Mouse (Mus musculus) midbrain, embryonic 11.5 days (tissue): ENCODE data around the gene Synpo2l. TPM values are rescaled to one million over a fixed set of nuclear protein-coding genes. Genes with fewer than 3 reads are reported as not detected.

Experiments
- ATAC-seq: fragments of 200-750 bp; cut with Nextera tagmentation; 2 replicates; pipeline ENCODE4 v1.8.0; 2017; ENCODE audit warnings: moderate TSS enrichment, moderate library complexity; ENCODE audit not compliant: low FRiP score
- DNase-seq: peaks from one replicate; pipeline ENCODE4 v3.0.0; 2015; ENCODE audit warnings: low spot score; ENCODE audit errors: missing footprints
- H3K27ac ChIP-seq: fragments of 300-500 bp; sonication (generic); 2 replicates; pipeline ENCODE4 v1.5.1; 2014; ENCODE audit warnings: low read depth, low read length
- H3K27me3 ChIP-seq: fragments of 300-500 bp; sonication (generic); 2 replicates; pipeline ENCODE4 v1.6.1; 2014; ENCODE audit warnings: mild to moderate bottlenecking, low read length, moderate library complexity, mixed read lengths; ENCODE audit not compliant: control insufficient read depth, insufficient read depth
- H3K36me3 ChIP-seq: fragments of 300-500 bp; sonication (generic); 2 replicates; pipeline ENCODE4 v1.6.1; 2014; ENCODE audit warnings: mild to moderate bottlenecking, low read length, moderate library complexity, mixed read lengths; ENCODE audit not compliant: control insufficient read depth, insufficient read depth
- H3K4me1 ChIP-seq: fragments of 300-500 bp; sonication (generic); 2 replicates; pipeline ENCODE4 v1.6.1; 2014; ENCODE audit warnings: low read length; ENCODE audit not compliant: control insufficient read depth, insufficient read depth
- H3K4me2 ChIP-seq: fragments of 300-500 bp; sonication (generic); 2 replicates; pipeline ENCODE4 v1.6.1; 2014; ENCODE audit warnings: mild to moderate bottlenecking, moderate library complexity
- H3K4me3 ChIP-seq: fragments of 300-500 bp; sonication (generic); 2 replicates; pipeline ENCODE4 v1.5.1; 2014; ENCODE audit warnings: low read depth, low read length
- H3K9ac ChIP-seq: fragments of 300-500 bp; sonication (generic); 2 replicates; pipeline ENCODE4 v1.6.1; 2014; ENCODE audit warnings: low read length
- H3K9me3 ChIP-seq: fragments of 300-500 bp; sonication (generic); 2 replicates; pipeline ENCODE4 v1.6.1; 2016; ENCODE audit warnings: low read length; ENCODE audit not compliant: control insufficient read depth
- WGBS: fragments of 180-500 bp; shearing (Covaris S2); extraction: QIAGEN DNeasy Blood & Tissue Kit; methylation state at CpG from one replicate; pipeline ENCODE4 v1.1.7; 2014; 5-methylcytosine and 5-hydroxymethylcytosine counted together
- polyA plus RNA-seq: library from polyadenylated mRNA; unstranded; fragments of >200 nt; fragmentation: Nextera tagmentation; extraction: Ambion mirVana; gene quantifications from 2 replicates; pipeline ENCODE4 v1.2.1, GENCODE M21; 2014

Synpo2l gene
- polyA plus RNA-seq, 1 experiment from 2014 or later, result 0.22 TPM

DNA sequence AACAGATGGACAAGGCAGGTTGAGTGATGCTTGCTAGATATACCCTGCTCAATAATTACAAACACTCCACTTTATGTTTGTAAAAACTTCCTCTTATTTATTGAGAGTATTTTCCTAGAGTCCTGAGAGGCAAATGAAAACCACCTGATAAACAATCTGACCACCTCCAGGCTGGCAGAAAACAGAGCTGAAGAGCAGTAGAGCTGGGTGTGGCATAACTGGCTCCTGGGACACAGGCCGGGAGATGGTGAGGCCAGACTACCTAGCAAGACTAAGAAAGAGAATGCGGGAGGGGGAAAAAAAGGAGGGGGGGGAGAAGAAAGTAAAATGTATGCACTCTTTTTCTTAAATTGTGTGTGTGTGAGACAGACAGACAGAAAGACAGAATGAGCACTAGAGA lies 45.7 kb downstream of the Synpo2l start:
- Histone ChIP-seq H3K27me3 (no peaks in the 10 kb centered on the region), H3K9ac (no peak overlapping the region), H3K9me3 (no peaks in the 10 kb centered on the region), H3K27ac (no peak overlapping the region), H3K36me3 (no peaks in the 10 kb centered on the region), H3K4me1 (no peaks in the 10 kb centered on the region), H3K4me2 (no peak overlapping the region), H3K4me3 (no peak overlapping the region)
- no peak for DNase-seq
- WGBS, result 90% methylated on average over 2 of the region's 2 CpGs
- ATAC-seq, result no peak

DNA sequence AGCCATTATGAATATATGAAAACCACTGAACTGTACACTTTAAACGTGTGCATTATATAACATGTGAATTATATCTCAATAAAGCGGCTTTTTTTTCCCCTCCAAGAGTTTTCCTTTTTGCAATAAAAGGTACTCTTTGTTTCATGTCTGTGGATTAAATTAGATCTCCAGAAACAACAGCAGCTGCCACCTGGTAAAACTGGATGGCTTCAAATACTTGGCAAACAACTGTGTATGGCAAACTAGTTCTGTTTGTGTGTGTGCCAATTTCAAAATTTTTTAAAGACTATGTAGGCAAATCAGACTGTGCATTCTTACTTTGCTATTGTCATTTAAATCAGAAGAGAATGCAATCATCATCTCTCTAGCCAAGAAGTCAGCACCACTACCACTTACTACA lies 46.3 kb downstream of the Synpo2l start:
- DNase-seq (no peak), ATAC-seq (no peak)
- Histone ChIP-seq H3K36me3 (no peaks in the 10 kb centered on the region), H3K27me3 (no peaks in the 10 kb centered on the region), H3K27ac (no peak overlapping the region), H3K4me1 (no peaks in the 10 kb centered on the region), H3K9me3 (no peaks in the 10 kb centered on the region), H3K4me2 (no peak overlapping the region), H3K4me3 (no peak overlapping the region), H3K9ac (no peak overlapping the region)
- WGBS, result 85% methylated on average over 2 of the region's 2 CpGs

DNA sequence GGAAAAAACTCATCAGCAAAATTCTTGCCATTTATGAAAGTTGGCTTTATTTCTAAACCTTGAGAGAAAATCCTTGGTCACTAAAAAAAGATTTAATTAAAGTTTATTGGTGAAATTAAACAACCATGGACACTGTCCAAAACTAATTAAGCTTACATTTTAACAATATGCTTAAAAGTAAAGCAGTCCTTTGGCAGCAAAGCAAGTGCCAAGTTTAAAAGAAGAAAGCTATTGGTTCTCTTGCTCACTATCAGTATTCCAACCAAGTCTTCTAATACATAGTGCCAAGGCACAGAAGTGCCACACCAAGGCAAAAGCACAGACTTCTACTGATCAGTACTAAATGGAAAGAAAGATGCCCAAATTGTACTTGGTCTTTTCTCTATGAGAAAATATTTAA lies 49.0 kb downstream of the Synpo2l start:
- H3K4me2 ChIP-seq, result no peak overlapping the region
- no peak for DNase-seq
- H3K9me3 ChIP-seq, result no peaks in the 10 kb centered on the region
- H3K4me3 ChIP-seq, result no peak overlapping the region
- H3K27ac ChIP-seq, result no peak overlapping the region
- no peaks in the 10 kb centered on the region for H3K4me1 ChIP-seq
- H3K36me3 ChIP-seq, result no peaks in the 10 kb centered on the region
- no peaks in the 10 kb centered on the region for H3K27me3 ChIP-seq
- ATAC-seq, result no peak
- no peak overlapping the region for H3K9ac ChIP-seq

DNA sequence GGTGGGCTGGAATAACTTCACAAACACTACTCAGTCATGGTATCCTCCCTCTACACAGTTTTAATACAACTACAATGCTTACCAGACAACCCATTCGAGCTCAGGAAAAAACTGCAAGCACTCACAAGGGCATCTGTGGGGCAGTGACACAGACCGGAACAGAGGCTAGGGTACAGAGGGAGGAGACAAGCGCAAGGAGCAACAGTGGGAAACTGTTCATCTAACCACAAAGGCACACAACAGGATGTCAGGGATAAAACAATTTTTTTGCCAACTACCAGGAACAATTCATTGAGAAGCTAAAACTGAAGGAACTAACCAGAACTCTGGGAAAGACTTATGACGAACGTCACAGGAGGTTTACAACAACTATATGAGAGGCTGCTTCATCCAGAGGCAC lies 49.9 kb downstream of the Synpo2l start:
- Histone ChIP-seq H3K9ac (no peak overlapping the region), H3K27me3 (no peaks in the 10 kb centered on the region), H3K4me1 (no peaks in the 10 kb centered on the region), H3K9me3 (no peaks in the 10 kb centered on the region), H3K27ac (no peak overlapping the region), H3K4me2 (no peak overlapping the region), H3K4me3 (no peak overlapping the region), H3K36me3 (no peaks in the 10 kb centered on the region)
- no peak for ATAC-seq
- 84% methylated on average over 5 of the region's 5 CpGs for WGBS
- no peak for DNase-seq

DNA sequence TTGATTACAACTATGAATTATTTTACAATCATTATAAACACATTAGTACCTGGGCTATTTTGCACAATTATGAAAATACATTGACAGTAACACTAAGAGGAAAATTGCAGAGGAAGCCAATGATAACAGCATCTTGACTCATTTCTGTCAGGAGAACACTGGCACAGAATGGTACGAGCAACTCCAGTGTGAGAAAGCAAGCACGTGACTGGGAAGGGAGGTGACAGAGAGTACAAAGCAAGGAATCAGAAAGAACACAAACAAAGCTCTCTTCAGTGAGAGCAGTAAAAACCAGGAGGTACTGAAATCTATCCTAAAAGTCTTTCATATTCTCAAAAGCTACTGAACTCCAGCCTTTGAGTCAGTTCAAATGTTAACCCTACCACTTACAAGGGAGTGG lies 51.7 kb downstream of the Synpo2l start:
- Histone ChIP-seq H3K4me2 (no peak overlapping the region), H3K4me3 (no peak overlapping the region), H3K27ac (no peak overlapping the region), H3K36me3 (no peaks in the 10 kb centered on the region), H3K27me3 (no peaks in the 10 kb centered on the region), H3K4me1 (no peaks in the 10 kb centered on the region), H3K9ac (no peak overlapping the region), H3K9me3 (no peaks in the 10 kb centered on the region)
- ATAC-seq, result no peak
- 50% methylated on average over 2 of the region's 2 CpGs for WGBS
- DNase-seq, result no peak

DNA sequence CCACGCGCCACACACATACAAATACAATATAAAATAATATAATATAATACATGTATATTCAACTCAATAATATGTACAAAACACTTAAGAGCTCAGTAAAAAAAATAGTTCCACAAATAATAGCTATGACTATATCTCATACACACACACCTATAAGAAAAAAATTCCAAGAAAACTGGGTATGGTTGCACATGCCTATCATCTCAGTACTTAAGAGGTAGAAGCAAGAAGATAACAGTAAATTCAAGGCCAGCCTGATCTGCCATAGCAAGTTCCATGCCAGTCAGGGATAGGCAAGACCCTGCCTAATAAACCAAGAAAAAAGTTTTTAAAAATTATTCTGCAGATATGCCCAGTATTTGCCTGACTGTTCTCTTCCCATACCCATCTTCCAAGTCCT lies 53.1 kb downstream of the Synpo2l start:
- H3K4me2 ChIP-seq, result no peak overlapping the region
- H3K4me3 ChIP-seq, result no peak overlapping the region
- H3K27ac ChIP-seq, result no peak overlapping the region
- H3K36me3 ChIP-seq, result no peaks in the 10 kb centered on the region
- no peak for ATAC-seq
- WGBS, result 100% methylated on average over 2 of the region's 2 CpGs
- H3K9ac ChIP-seq, result no peak overlapping the region
- no peak for DNase-seq
- no peaks in the 10 kb centered on the region for H3K4me1 ChIP-seq
- H3K9me3 ChIP-seq, result no peaks in the 10 kb centered on the region
- H3K27me3 ChIP-seq, result no peaks in the 10 kb centered on the region

DNA sequence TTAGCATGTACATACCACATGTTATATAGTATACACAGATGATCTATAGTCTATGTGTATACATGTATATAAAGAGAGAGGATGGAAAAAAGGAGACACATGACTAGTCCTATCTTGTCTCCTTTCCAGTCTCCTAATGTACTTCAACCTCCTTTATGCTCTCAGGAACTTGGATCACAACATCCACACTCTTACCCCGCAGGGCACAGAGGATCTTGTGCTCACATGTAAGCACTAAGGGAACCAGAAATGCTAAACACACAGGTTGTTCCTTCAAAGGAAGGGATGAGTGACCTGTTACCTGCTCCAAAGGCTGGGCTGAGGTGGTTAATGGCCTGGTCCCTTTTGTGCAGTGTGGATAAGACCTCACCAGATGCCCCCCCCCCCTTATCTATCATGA lies 55.3 kb downstream of the Synpo2l start:
- ATAC-seq (no peak), DNase-seq (no peak)
- H3K4me2 ChIP-seq, result no peak overlapping the region
- no peak overlapping the region for H3K27ac ChIP-seq
- no peaks in the 10 kb centered on the region for H3K27me3 ChIP-seq
- H3K9me3 ChIP-seq, result no peaks in the 10 kb centered on the region
- no peak overlapping the region for H3K9ac ChIP-seq
- H3K36me3 ChIP-seq, result no peaks in the 10 kb centered on the region
- H3K4me1 ChIP-seq, result no peaks in the 10 kb centered on the region
- H3K4me3 ChIP-seq, result no peak overlapping the region
- 94% methylated on average over 1 of the region's 1 CpGs for WGBS

DNA sequence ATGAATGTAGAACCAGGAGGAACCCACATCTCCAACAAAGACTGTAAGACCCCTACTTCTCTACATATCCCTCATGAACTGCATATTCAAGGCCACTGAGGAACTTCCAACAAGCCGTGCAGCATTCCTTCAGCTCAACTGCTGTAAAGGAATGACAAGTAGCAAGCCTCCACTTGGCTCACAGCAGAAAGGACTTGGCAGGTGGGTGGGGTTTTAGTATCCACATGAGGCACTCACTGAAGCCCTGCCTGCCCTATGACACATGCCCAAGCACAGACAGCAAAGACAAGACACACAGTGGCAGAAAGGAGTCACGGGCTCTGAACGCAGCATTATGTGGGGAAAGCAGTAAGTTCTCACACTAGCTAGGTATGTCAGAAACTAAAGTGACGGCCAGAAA lies 58.0 kb downstream of the Synpo2l start:
- Histone ChIP-seq H3K4me2 (no peak overlapping the region), H3K36me3 (no peaks in the 10 kb centered on the region), H3K4me3 (no peak overlapping the region), H3K27me3 (no peaks in the 10 kb centered on the region), H3K27ac (no peak overlapping the region), H3K9me3 (no peaks in the 10 kb centered on the region), H3K9ac (no peak overlapping the region), H3K4me1 (no peaks in the 10 kb centered on the region)
- 87% methylated on average over 4 of the region's 4 CpGs for WGBS
- ATAC-seq (no peak), DNase-seq (no peak)

DNA sequence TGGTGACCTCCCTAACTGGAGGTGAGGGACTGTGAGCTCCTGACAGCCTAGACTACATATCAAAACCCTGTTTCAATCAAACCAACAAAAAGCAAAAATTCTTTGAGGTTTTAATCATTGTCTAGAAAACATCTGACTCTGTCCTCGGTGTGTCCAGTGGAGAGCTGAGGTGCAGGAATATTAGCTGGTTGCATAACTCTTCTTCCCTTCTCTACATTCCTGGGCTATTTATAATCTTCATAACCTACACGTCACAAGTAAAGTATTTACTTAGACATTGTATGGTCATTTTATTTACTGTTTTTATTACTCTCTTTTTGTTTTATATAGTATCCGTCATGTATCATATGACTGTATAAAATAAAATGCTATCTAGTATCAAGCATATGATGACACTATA lies 58.6 kb downstream of the Synpo2l start:
- DNase-seq (no peak), ATAC-seq (no peak)
- H3K9ac ChIP-seq, result no peak overlapping the region
- H3K27ac ChIP-seq, result no peak overlapping the region
- 92% methylated on average over 3 of the region's 3 CpGs for WGBS
- no peak overlapping the region for H3K4me2 ChIP-seq
- no peaks in the 10 kb centered on the region for H3K9me3 ChIP-seq
- H3K4me3 ChIP-seq, result no peak overlapping the region
- H3K36me3 ChIP-seq, result no peaks in the 10 kb centered on the region
- H3K4me1 ChIP-seq, result no peaks in the 10 kb centered on the region
- H3K27me3 ChIP-seq, result no peaks in the 10 kb centered on the region
